Mouse (Mus musculus): ENCODE measurements around the gene Tut1. TPM values are rescaled to one million over a fixed set of nuclear protein-coding genes. Genes with fewer than 3 reads are reported as not detected.

The Tut1 gene
- 42.4 and 43.2 TPM in 2 replicates for polyA plus RNA-seq (2014; fragmentation: Nextera tagmentation; extraction: Ambion mirVana)

DNA sequence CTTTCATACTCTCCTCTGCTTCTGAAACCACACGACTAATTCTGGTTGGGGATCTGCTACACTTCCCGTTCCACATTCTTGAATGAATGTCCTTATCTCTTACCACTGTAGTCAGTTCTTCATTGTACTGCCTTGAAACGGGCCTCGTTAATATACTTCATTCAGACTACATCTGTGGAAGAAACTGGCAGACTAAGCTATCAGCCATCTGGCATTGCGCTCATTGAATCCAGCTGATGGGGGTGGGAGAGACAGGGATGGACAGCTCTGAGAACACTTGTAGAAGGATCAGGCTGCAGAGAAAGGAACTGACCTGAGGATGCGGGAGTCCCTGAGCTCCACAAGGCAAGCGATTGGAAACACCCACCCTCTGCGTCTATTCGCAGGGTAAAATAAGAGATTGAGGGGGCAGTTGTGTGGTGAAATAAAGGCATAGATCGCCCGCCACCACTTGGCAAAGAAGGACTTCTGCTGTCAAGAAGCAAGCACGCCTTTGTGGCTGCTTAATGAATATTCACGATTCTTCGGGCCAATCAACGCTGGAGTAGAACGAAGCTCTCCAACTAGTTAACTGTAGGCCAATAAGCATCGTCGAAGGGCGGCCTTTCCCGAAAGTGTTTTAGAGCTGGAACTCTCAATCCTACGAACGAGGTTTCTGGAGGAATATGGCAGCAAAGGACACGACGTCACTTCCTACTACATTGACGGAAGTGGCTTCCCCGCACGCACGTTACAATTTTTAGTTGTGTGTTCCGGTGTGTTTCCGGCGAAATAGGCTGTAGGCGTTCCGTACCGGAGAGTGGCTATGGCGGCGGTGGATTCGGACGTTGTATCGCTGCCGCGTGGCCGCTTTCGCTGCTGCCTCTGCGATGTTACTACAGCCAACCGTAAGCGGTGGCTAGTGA lies at the start of gene Tut1:
TSS of gene Tut1 (plus strand) at position 713 of the 905 bp plus-strand sequence.
- peaks cover 45% of the 10 kb centered on the region for H3K36me3 ChIP-seq (ENCODE audit: control insufficient read depth, insufficient read depth, low read length)
- DNase-seq (ENCODE audit: low spot score) = peak; percentile 87
- H3K4me2 ChIP-seq = peak within 1 kb of the TSS; percentile 93
- peaks cover 17% of the 10 kb centered on the region for H3K4me1 ChIP-seq (replicated peaks; ENCODE audit: control insufficient read depth, insufficient read depth, low read length)
- H3K9ac ChIP-seq (ENCODE audit: low read depth, low read length) = peak within 1 kb of the TSS; percentile 75
- WGBS = 3% methylated on average over 46 of the region's 46 CpGs
- H3K9me3 ChIP-seq (ENCODE audit: control insufficient read depth, low read length) = no peaks in the 10 kb centered on the region
- H3K27me3 ChIP-seq (replicated peaks; ENCODE audit: control insufficient read depth, insufficient read depth, low read length) = no peaks in the 10 kb centered on the region
- H3K27ac ChIP-seq (ENCODE audit: low read depth, low read length) = peak within 1 kb of the TSS; percentile 70
- peak within 1 kb of the TSS; percentile 89 for H3K4me3 ChIP-seq (ENCODE audit: low read depth, low read length)
- peak; percentile 94 for ATAC-seq (replicated peaks; ENCODE audit: low FRiP score)

DNA sequence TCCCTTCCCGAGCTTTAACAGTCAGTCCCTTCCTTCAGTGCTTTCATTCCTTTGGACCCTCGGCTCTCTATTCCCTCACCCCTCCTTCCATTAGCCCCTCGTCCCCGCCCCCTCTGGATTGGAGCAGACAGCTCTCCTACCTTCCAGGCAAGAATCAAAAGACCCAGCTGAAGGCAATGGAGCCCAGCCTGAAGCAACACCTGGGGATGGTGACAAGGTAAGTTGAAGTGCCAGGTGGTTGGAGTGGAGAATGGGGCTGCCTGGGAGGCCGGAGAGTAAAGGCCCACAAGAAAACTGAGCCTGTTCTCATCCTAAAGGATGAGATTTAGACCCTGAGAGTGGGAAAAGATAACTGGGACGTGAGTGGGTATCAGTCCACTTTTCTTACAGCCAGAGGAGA lies 45.1 kb upstream of the Tut1 start:
- ATAC-seq (replicated peaks; ENCODE audit: low FRiP score) = no peak
- H3K4me1 ChIP-seq (replicated peaks; ENCODE audit: control insufficient read depth, insufficient read depth, low read length) = no peaks in the 10 kb centered on the region
- no peaks in the 10 kb centered on the region for H3K27me3 ChIP-seq (replicated peaks; ENCODE audit: control insufficient read depth, insufficient read depth, low read length)
- WGBS = 86% methylated on average over 6 of the region's 6 CpGs
- DNase-seq (ENCODE audit: low spot score) = no peak
- H3K9me3 ChIP-seq (ENCODE audit: control insufficient read depth, low read length) = no peaks in the 10 kb centered on the region
- peaks cover 81% of the 10 kb centered on the region for H3K36me3 ChIP-seq (ENCODE audit: control insufficient read depth, insufficient read depth, low read length)
- no peak overlapping the region for H3K27ac ChIP-seq (ENCODE audit: low read depth, low read length)
- no peak overlapping the region for H3K9ac ChIP-seq (ENCODE audit: low read depth, low read length)
- no peak overlapping the region for H3K4me2 ChIP-seq
- 0 out of 2 replicates have a peak overlapping the region, but pooled peaks have one; percentile 5 for H3K4me3 ChIP-seq (ENCODE audit: low read depth, low read length)

DNA sequence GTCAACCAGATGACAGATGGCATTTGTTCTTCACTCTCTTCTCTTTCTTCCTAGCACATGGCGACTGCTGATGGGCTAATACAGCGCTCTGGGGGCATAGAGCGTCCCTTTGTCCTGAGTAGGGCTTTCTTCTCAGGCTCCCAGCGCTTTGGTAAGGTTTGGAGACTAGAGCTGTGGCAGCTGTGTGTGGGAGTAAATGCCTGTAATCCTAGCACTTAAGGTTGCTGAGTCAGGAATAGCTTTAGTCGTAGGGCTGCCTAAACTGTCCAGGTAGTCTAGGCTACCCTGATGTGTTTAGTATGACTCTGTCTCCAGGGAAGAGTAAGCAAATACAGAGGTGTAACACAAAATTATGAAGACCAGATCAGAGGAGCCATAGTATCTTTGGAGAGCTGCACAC lies 41.8 kb upstream of the Tut1 start:
- H3K4me3 ChIP-seq (ENCODE audit: low read depth, low read length) = no peak overlapping the region

GRCm38 (mm10) chr19:8914212-8914611 lies 39.4 kb upstream of the Tut1 start:
- H3K4me3 ChIP-seq (ENCODE audit: low read depth, low read length) = no peak overlapping the region
- H3K4me1 ChIP-seq (replicated peaks; ENCODE audit: control insufficient read depth, insufficient read depth, low read length) = no peaks in the 10 kb centered on the region
- no peak overlapping the region for H3K4me2 ChIP-seq
- peaks cover 70% of the 10 kb centered on the region for H3K36me3 ChIP-seq (ENCODE audit: control insufficient read depth, insufficient read depth, low read length)
- no peak overlapping the region for H3K9ac ChIP-seq (ENCODE audit: low read depth, low read length)
- H3K27me3 ChIP-seq (replicated peaks; ENCODE audit: control insufficient read depth, insufficient read depth, low read length) = no peaks in the 10 kb centered on the region
- WGBS = 91% methylated on average over 3 of the region's 3 CpGs
- no peak for DNase-seq (ENCODE audit: low spot score)
- H3K9me3 ChIP-seq (ENCODE audit: control insufficient read depth, low read length) = no peaks in the 10 kb centered on the region
- no peak overlapping the region for H3K27ac ChIP-seq (ENCODE audit: low read depth, low read length)
- no peak for ATAC-seq (replicated peaks; ENCODE audit: low FRiP score)

More for the DNA sequence above, 41.8 kb upstream of the Tut1 start:
- no peak overlapping the region for H3K9ac ChIP-seq (ENCODE audit: low read depth, low read length)
- ATAC-seq (replicated peaks; ENCODE audit: low FRiP score) = no peak
- H3K4me2 ChIP-seq = no peak overlapping the region
- no peaks in the 10 kb centered on the region for H3K9me3 ChIP-seq (ENCODE audit: control insufficient read depth, low read length)
- H3K27ac ChIP-seq (ENCODE audit: low read depth, low read length) = no peak overlapping the region
- DNase-seq (ENCODE audit: low spot score) = no peak
- 94% methylated on average over 5 of the region's 5 CpGs for WGBS
- H3K4me1 ChIP-seq (replicated peaks; ENCODE audit: control insufficient read depth, insufficient read depth, low read length) = no peaks in the 10 kb centered on the region
- H3K27me3 ChIP-seq (replicated peaks; ENCODE audit: control insufficient read depth, insufficient read depth, low read length) = no peaks in the 10 kb centered on the region
- peaks cover 92% of the 10 kb centered on the region for H3K36me3 ChIP-seq (ENCODE audit: control insufficient read depth, insufficient read depth, low read length)

DNA sequence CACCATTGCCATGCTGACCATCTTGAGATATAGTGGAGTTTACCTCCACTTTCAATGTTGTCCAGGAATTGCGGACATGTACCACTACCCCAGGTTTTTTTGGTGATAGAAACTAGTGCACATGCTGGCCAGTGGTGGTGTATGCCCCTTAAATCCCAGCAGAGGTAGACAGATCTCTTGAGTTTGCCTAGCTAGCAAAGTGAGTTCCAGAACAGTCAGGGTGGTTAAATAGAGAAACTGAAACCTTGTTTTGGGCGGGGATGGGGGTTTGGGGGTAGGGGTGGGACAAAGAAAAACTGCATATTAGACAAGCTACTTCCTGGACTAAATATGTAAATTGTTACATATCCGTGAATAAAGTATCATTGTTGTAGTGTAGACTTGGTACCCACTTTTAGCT lies 34.6 kb upstream of the Tut1 start:
- Histone ChIP-seq H3K9me3 (ENCODE audit: control insufficient read depth, low read length) (no peaks in the 10 kb centered on the region), H3K27ac (ENCODE audit: low read depth, low read length) (no peak overlapping the region)

DNA sequence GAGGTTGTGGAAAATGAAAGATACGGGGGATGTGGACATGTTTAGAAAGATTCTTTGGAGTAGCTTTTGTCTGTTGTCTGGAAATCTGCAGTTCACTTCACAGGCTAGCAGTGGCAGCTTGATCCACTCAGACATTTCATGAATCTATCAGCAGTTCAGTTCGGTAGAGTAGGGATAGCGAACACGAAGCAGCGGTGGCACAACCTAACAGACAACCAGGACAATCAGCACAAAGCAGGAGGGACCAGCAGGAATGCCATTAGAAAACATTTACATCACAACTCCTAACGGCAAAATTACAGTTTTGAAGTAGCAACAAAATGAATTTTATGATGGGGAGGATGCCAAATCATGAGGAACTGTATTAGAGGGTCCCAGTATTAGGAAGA lies 34.0 kb upstream of the Tut1 start:
- no peak for ATAC-seq (replicated peaks; ENCODE audit: low FRiP score)
- Histone ChIP-seq H3K9me3 (ENCODE audit: control insufficient read depth, low read length) (no peaks in the 10 kb centered on the region), H3K27me3 (replicated peaks; ENCODE audit: control insufficient read depth, insufficient read depth, low read length) (no peaks in the 10 kb centered on the region), H3K4me3 (ENCODE audit: low read depth, low read length) (peak overlapping the region; percentile 84), H3K36me3 (ENCODE audit: control insufficient read depth, insufficient read depth, low read length) (peaks cover 23% of the 10 kb centered on the region), H3K4me1 (replicated peaks; ENCODE audit: control insufficient read depth, insufficient read depth, low read length) (peaks cover 15% of the 10 kb centered on the region), H3K4me2 (peak overlapping the region; percentile 81), H3K27ac (ENCODE audit: low read depth, low read length) (peak overlapping the region; percentile 90), H3K9ac (ENCODE audit: low read depth, low read length) (peak overlapping the region; percentile 86)
- WGBS = 57% methylated on average over 6 of the region's 6 CpGs
- no peak for DNase-seq (ENCODE audit: low spot score)

More for the DNA sequence above, 34.6 kb upstream of the Tut1 start:
- Histone ChIP-seq H3K9ac (ENCODE audit: low read depth, low read length) (no peak overlapping the region), H3K4me3 (ENCODE audit: low read depth, low read length) (no peak overlapping the region), H3K4me1 (replicated peaks; ENCODE audit: control insufficient read depth, insufficient read depth, low read length) (peaks cover 15% of the 10 kb centered on the region), H3K36me3 (ENCODE audit: control insufficient read depth, insufficient read depth, low read length) (peaks cover 29% of the 10 kb centered on the region), H3K27me3 (replicated peaks; ENCODE audit: control insufficient read depth, insufficient read depth, low read length) (no peaks in the 10 kb centered on the region), H3K4me2 (no peak overlapping the region)
- no peak for ATAC-seq (replicated peaks; ENCODE audit: low FRiP score)
- WGBS = 77% methylated on average over 3 of the region's 3 CpGs
- no peak for DNase-seq (ENCODE audit: low spot score)

GRCm38 (mm10) chr19:8920073-8920736 lies 33.4 kb upstream of the Tut1 start, which contains the start of gene B3gat3:
Gene B3gat3 (plus strand): TSS chr19:8920374.
- H3K9ac ChIP-seq (ENCODE audit: low read depth, low read length) = peak within 1 kb of the TSS; percentile 86
- H3K27me3 ChIP-seq (replicated peaks; ENCODE audit: control insufficient read depth, insufficient read depth, low read length) = no peaks in the 10 kb centered on the region
- peaks cover 15% of the 10 kb centered on the region for H3K4me1 ChIP-seq (replicated peaks; ENCODE audit: control insufficient read depth, insufficient read depth, low read length)
- H3K4me2 ChIP-seq = peak within 1 kb of the TSS; percentile 81
- peak; percentile 95 for DNase-seq (ENCODE audit: low spot score)
- H3K36me3 ChIP-seq (ENCODE audit: control insufficient read depth, insufficient read depth, low read length) = peaks cover 18% of the 10 kb centered on the region
- peak within 1 kb of the TSS; percentile 84 for H3K4me3 ChIP-seq (ENCODE audit: low read depth, low read length)
- ATAC-seq (replicated peaks; ENCODE audit: low FRiP score) = peak; percentile 95
- H3K9me3 ChIP-seq (ENCODE audit: control insufficient read depth, low read length) = no peaks in the 10 kb centered on the region
- H3K27ac ChIP-seq (ENCODE audit: low read depth, low read length) = peak within 1 kb of the TSS; percentile 90
- 2% methylated on average over 49 of the region's 50 CpGs for WGBS

GRCm38 (mm10) chr19:8920836-8921291 lies 32.8 kb upstream of the Tut1 start:
- H3K9me3 ChIP-seq (ENCODE audit: control insufficient read depth, low read length) = no peaks in the 10 kb centered on the region
- peaks cover 15% of the 10 kb centered on the region for H3K4me1 ChIP-seq (replicated peaks; ENCODE audit: control insufficient read depth, insufficient read depth, low read length)
- peak overlapping the region; percentile 86 for H3K9ac ChIP-seq (ENCODE audit: low read depth, low read length)
- whole genome bisulfite sequencing = 1% methylated on average over 6 of the region's 6 CpGs
- DNase-seq (ENCODE audit: low spot score) = no peak
- H3K4me3 ChIP-seq (ENCODE audit: low read depth, low read length) = peak overlapping the region; percentile 84
- H3K4me2 ChIP-seq = peak overlapping the region; percentile 81
- ATAC-seq (replicated peaks; ENCODE audit: low FRiP score) = no peak
- H3K27ac ChIP-seq (ENCODE audit: low read depth, low read length) = peak overlapping the region; percentile 90
- peaks cover 18% of the 10 kb centered on the region for H3K36me3 ChIP-seq (ENCODE audit: control insufficient read depth, insufficient read depth, low read length)
- no peaks in the 10 kb centered on the region for H3K27me3 ChIP-seq (replicated peaks; ENCODE audit: control insufficient read depth, insufficient read depth, low read length)
